Mouse (Mus musculus): ENCODE measurements around the gene Apol11b.

- TF ChIP-seq CTCF (conservative IDR thresholded peaks at IDR 0.05; ENCODE audit: low read length) (no peak), NANOG (IDR thresholded peaks at IDR 0.05; ENCODE audit: borderline replicate concordance, low read length) (no peak)
These were observed 49.5 kb downstream of the Apol11b start for GRCm38 (mm10) chr15:77593557-77593956.

Measured in E14TG2a.4 (cell line).